Mouse (Mus musculus): ENCODE results near the gene Coa6. TPM values are rescaled to one million over a fixed set of nuclear protein-coding genes. Genes with fewer than 3 reads are reported as not detected.

The Coa6 gene
- polyA plus RNA-seq, 1 experiment: 46.9 TPM

GRCm38 (mm10) chr8:126455383-126455782, 33.1 kb downstream of the Coa6 start:
- no peak for TF ChIP-seq POLR2A (IDR thresholded peaks at IDR 0.05; ENCODE audit: extremely low read depth, insufficient read depth, low read length)
- no peak for TF ChIP-seq CTCF (IDR thresholded peaks at IDR 0.05; ENCODE audit: extremely low read depth, insufficient read depth, low read length)
- Histone ChIP-seq H3K4me1 (ENCODE audit: control insufficient read depth, insufficient read depth, low read length) (no peaks in the 10 kb centered on the region), H3K4me3 (ENCODE audit: insufficient read depth, low read length) (no peak overlapping the region), H3K27ac (ENCODE audit: insufficient read depth, low read length) (no peak overlapping the region)

GRCm38 (mm10) chr8:126460274-126460673, 38.0 kb downstream of the Coa6 start:
- TF ChIP-seq CTCF (IDR thresholded peaks at IDR 0.05; ENCODE audit: extremely low read depth, insufficient read depth, low read length) (0 out of 2 replicates have a peak, but pooled peaks have one; percentile 43), POLR2A (IDR thresholded peaks at IDR 0.05; ENCODE audit: extremely low read depth, insufficient read depth, low read length) (no peak)
- H3K4me3 ChIP-seq (ENCODE audit: insufficient read depth, low read length): no peak overlapping the region
- no peak overlapping the region for H3K27ac ChIP-seq (ENCODE audit: insufficient read depth, low read length)
- no peaks in the 10 kb centered on the region for H3K4me1 ChIP-seq (ENCODE audit: control insufficient read depth, insufficient read depth, low read length)

GRCm38 (mm10) chr8:126461735-126462134, 39.4 kb downstream of the Coa6 start:
- H3K4me3 ChIP-seq (ENCODE audit: insufficient read depth, low read length): no peak overlapping the region
- TF ChIP-seq CTCF (IDR thresholded peaks at IDR 0.05; ENCODE audit: extremely low read depth, insufficient read depth, low read length) (no peak), POLR2A (IDR thresholded peaks at IDR 0.05; ENCODE audit: extremely low read depth, insufficient read depth, low read length) (no peak)
- no peak overlapping the region for H3K27ac ChIP-seq (ENCODE audit: insufficient read depth, low read length)
- H3K4me1 ChIP-seq (ENCODE audit: control insufficient read depth, insufficient read depth, low read length): no peaks in the 10 kb centered on the region

- no peaks in the 10 kb centered on the region for H3K4me1 ChIP-seq (ENCODE audit: control insufficient read depth, insufficient read depth, low read length)
- no peak overlapping the region for H3K27ac ChIP-seq (ENCODE audit: insufficient read depth, low read length)
- TF ChIP-seq POLR2A (IDR thresholded peaks at IDR 0.05; ENCODE audit: extremely low read depth, insufficient read depth, low read length): no peak
- no peak for TF ChIP-seq CTCF (IDR thresholded peaks at IDR 0.05; ENCODE audit: extremely low read depth, insufficient read depth, low read length)
- H3K4me3 ChIP-seq (ENCODE audit: insufficient read depth, low read length): no peak overlapping the region
Measured at GRCm38 (mm10) chr8:126464071-126464470, 41.8 kb downstream of the Coa6 start.

DNA sequence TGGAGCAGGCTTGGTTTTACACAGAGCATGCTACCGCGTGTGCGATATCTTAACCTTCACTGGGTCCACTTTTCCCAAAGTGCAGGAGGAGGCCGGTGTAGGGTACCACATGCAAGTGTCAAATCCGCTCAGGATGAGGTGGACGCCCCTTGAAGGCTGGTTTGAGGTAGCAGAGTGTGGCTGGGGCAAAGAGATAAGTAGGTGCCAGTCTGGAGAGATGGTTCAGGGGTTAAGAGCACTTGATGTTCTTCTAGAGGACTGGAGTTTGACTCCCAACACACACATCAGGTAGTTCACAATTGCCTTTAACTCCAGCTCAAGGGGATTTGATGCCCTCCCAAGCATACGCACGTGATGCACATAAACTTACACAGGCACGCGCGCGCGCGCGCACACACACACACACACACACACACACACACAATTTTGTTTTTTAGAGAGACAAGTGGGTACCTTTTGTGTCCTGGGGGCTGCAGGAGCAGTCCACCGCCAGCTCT, 51.5 kb downstream of the Coa6 start:
- TF ChIP-seq POLR2A (IDR thresholded peaks at IDR 0.05; ENCODE audit: extremely low read depth, insufficient read depth, low read length): no peak
- peak overlapping the region; percentile 74 for H3K4me3 ChIP-seq (ENCODE audit: insufficient read depth, low read length)
- H3K27ac ChIP-seq (ENCODE audit: insufficient read depth, low read length): no peak overlapping the region; the same call in 1 of the 2 replicates
- H3K4me1 ChIP-seq (ENCODE audit: control insufficient read depth, insufficient read depth, low read length): peaks cover 3% of the 10 kb centered on the region; the same call in 1 of the 2 replicates

GRCm38 (mm10) chr8:126474299-126475187, 52.2 kb downstream of the Coa6 start, which contains the start of gene Tarbp1:
Gene Tarbp1, minus strand, starts transcription at chr8:126475065.
- Histone ChIP-seq H3K27ac (ENCODE audit: insufficient read depth, low read length) (peak within 1 kb of the TSS; percentile 84), H3K4me1 (ENCODE audit: control insufficient read depth, insufficient read depth, low read length) (peaks cover 3% of the 10 kb centered on the region; the same call in 1 of the 2 replicates), H3K4me3 (ENCODE audit: insufficient read depth, low read length) (peak within 1 kb of the TSS; percentile 74)
- TF ChIP-seq POLR2A (IDR thresholded peaks at IDR 0.05; ENCODE audit: extremely low read depth, insufficient read depth, low read length): peak; percentile 86
- no peak for TF ChIP-seq CTCF (IDR thresholded peaks at IDR 0.05; ENCODE audit: extremely low read depth, insufficient read depth, low read length)

Other genes with a start within 250 kb of the Coa6 start
- 11.7 and 11.9 TPM in 2 replicates for gene Slc35f3, start 124.0 kb upstream of the Coa6 start, polyA plus RNA-seq (2012; rRNA removed)
- gene Tarbp1, start 52.5 kb downstream of the Coa6 start, polyA plus RNA-seq (2012; rRNA removed): 5.5 and 6.2 TPM in 2 replicates
- gene Irf2bp2, start 171.5 kb downstream of the Coa6 start, polyA plus RNA-seq (2012; rRNA removed): 32.9 and 33.2 TPM in 2 replicates